Mouse (Mus musculus): ENCODE results near the gene Galntl6. TPM values are rescaled to one million over a fixed set of nuclear protein-coding genes. Genes with fewer than 3 reads are reported as not detected.

Galntl6 gene
- polyA plus RNA-seq (2021; fragmentation: Nextera tagmentation) = 11.2 and 15.2 TPM in 2 replicates
- long read RNA-seq, experiment 1, partial matches to known transcripts = 0 of 23 reads
- long read RNA-seq, experiment 1, other reads (novel, unspliced or antisense) = 22 of 23 reads
- long read RNA-seq, experiment 2, partial matches to known transcripts = 1 of 18 reads
- long read RNA-seq, experiment 2, other reads (novel, unspliced or antisense) = 17 of 18 reads

GRCm38 (mm10) chr8:58912196-58912839 is at the start of gene Galntl6:
Gene Galntl6 (minus strand): TSS chr8:58912640.

GRCm38 (mm10) chr8:58911677-58912076 is 763 bp downstream of the Galntl6 start, which contains the start of gene BC030500:
Gene BC030500 (plus strand): TSS chr8:58911755.

Other genes with a start within 250 kb of the Galntl6 start
- 14.3 and 17.5 TPM in 2 replicates for gene BC030500, start 885 bp downstream of the Galntl6 start, polyA plus RNA-seq (2021; fragmentation: Nextera tagmentation)

Measured in layer of hippocampus, adult 6 months (tissue).